Mouse (Mus musculus) ovary, adult 18-20 months (tissue): ENCODE results near the gene Lrpprc.
"Not testable (repeated sequence)": the region's sequence is repeated elsewhere in the genome, so short reads cannot be mapped to it uniquely, and the experiment has no call there.

Experiments
- DNase-seq: peaks from one replicate; pipeline ENCODE4 v3.0.0; 2022; ENCODE audit warnings: low spot score, mixed read lengths

Lrpprc gene

DNA sequence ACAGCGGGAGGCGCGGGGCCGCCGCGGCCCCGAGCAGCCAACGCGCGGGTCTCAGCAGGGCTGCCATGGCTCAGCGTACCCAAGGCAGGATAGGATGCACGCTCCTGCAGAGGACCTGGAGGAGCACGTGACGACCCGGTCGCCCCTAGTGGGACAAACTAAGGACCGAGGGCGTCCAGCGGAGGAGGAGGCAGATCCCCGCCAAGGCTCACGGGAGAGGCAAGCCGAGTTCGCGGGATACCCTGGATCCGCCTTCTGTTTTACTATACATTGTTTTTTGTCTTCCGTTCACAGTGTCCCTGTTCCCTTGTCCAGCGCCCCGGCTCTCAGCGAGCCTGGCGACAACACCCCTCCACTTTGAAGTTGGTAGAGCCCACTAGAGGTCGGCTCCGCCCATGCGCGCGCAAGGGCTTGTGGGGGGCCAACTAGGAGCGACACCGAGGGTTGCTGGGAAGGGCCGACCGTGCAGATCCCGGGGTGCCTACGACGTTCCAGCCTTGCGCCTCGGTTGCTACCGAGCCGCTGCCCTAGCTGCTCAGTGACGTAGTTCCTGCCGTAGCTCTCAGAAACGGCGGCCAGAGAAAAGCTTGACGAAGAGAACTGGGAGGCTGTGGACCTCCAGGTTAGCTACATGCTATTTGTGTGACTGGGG, at the start of gene Lrpprc:
Lrpprc (minus strand) TSS at position 343 of the 652 bp plus-strand sequence.
- DNase-seq: peak; percentile 92

DNA sequence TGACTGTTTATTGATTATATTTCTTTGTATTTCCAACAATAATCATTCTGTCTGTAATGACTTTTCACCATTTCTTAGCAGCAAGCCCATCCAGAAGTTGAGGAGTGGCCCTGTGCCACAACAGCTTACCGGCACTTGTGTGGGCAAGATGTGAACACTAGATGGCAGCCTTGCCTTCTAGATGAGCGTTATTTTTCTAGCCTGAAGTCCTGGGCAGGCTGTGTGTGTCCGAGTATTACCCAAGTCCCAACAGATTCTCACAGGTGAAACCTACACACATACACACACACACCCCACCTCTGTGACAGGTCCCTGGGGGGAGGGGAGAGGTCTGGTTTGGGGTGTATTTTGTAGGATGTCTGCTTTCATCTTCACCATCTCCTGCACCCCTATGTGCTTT, 47.2 kb upstream of the Lrpprc start:
- peak; percentile 12 for DNase-seq

DNA sequence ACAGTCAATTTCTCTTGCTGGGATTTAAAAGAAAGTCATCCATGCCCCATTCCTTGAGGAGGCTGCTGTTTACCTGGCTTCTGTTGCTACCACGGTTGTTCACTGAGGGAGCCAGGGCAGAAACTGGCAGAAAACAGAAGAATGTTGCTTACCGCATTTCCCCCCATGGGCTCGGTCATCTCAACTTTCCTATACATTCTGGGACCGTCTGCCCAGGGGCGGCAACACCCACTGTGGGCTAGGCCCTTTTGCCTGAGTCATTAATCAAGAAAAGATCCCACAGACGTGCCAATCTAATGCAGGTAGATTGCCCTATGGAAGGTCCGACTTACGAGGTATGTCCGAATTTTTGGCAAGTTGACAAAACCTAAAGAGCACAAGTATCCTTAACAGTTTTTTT, 44.7 kb upstream of the Lrpprc start:
- no peak for DNase-seq

DNA sequence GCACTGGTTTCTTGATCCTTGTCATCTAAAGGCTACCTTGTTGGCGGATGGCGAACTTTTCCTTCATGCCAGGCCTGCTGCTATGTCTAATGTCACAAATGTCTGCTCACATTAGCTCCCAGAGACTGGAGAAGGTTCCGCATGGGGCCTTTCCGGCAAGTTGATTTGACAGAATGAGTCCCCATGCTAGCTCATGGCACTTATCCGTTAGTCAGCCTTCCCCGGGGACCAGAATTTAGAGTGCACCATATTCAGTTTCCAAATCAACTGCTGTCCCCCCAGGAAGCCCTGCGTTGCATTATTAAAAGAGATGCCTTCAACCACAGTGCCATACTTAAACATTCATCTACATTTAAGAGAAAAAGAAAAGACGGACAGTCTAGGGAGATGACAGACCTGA, 41.8 kb upstream of the Lrpprc start:
- DNase-seq: no peak

DNA sequence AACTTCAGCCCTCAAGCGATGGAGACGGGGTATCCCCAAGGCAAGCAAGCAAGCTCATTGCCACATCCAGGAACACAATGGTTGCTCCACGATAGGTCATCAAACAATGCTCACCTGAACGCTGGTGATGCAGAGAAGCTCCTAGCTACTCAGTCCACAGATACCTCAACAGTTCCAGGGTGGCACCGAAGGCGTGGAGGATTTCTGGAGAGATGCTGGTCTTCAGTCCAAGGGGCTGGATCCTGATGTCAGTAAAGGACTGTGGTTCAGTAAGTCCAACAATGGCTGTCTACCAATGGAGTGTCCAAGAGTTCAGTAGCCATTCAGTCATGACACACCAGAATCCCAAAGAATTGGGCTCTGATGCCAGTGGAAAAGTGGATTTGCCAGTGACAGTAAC, 37.7 kb upstream of the Lrpprc start:
- DNase-seq: no peak

DNA sequence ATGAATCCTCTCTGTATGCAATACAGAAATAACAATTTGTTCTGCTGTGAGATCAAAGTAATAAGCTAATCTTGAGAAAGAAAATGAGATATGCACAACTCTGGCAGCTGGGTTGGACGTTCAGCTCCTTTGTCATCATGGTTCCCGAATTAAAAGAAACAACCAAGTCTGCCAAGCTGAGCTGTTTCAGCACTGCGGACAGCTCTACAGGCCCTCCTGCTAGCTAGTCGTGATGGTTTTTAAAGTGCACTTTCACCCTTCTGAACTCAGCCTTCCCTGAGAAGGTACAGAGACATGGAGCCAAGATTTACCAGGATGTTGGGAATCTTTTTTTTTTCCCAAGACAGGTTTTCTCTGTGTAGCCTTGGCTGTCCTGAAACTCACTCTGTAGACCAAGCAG, 30.0 kb upstream of the Lrpprc start:
- DNase-seq: no peak

DNA sequence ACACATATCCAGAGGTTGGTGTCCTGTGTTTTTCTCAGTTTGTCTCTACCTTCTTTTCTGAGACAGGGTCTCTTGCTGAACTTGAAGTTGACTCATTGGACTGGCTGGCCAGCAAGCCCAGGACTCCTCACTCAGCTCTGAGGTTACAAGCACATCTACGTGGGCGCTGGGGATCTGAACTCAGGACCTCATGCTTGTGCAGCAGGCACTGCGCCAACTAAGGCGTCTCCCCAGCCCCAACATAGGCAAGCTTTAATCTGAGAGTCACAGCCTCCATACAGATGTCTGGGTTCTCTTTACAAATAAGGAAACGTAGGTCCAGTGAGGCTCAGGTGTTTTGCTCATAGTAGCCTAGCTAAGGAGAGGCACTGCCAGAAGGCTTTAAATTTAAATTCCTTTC, 27.8 kb upstream of the Lrpprc start:
- DNase-seq: no peak

DNA sequence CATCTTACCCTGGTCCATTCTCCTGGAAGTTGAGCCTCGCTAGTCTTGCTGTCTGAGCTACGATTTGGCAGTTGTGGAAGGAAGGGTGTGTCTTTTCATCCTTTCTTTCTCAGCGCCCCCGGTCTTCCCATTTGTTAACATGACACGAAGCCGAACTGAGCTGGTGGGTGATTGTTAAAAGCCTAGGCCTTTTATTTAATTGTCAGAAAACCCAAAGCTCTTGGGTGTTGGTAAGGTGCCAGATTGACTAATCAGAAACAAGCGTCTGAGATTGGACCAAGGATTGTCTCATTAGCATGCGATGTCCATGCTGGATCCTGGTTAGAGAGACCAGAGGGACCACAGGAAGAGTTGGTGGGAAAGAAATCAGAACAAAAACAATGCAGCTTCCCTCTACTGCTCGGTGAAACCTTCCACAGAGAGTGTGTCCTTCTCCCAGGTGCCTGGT, 25.4 kb upstream of the Lrpprc start:
- DNase-seq: no peak

DNA sequence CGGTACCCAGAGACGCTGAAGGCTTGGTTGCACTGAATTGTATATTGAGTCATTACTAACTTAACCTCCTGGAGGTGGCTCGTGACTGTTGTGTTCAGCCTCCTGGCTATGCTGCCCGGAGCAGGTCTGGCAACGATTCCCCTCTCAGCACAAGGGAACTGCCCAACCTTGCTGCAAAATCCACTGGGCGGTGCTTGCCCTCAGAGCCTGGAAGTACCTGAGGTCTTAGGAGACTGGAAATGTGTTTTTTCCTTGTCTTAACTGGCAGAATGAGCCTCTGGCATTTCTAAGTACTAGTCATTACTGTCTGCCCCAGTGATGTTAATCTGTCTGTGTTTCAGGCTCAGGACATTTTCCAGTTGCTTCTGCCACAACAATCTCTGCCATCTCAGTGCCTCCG, 24.3 kb upstream of the Lrpprc start:
- DNase-seq: no peak

DNA sequence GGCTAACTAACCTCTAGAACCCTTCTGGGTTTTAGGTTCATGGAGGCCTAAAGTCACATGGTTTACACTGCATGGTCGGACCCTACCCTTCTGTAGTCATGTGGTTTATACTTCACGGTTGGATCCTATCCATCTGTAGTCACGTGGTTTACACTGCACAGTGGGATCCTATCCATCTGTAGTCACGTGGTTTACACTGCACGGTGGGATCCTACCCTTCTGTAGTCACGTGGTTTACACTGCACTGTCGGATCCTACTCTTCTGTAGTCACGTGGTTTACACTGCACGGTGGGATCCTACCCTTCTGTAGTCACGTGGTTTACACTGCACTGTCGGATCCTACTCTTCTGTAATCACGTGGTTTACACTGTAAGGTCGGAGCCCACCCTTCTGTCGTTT, 23.6 kb upstream of the Lrpprc start:
- DNase-seq: not testable (repeated sequence)

DNA sequence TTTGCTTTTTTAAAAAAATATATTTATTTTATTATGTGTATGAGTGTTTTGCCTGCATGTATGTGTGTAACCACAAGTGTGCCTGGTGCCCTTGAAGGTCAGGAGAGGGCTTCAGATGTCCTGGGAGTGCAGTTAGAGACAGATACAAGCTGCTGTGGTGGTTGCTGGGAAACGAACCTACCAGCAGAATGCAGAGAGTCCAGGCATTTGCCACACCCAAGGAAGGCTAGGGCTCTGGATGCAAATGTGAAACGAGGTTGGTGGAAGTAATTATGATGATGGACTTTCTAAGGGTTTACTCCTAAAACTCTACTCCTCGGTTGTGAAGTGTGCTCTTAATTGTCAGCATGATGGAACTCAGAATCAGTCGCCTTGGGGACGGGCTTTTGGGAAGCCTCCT, 1.4 kb upstream of the Lrpprc start:
- DNase-seq: no peak

DNA sequence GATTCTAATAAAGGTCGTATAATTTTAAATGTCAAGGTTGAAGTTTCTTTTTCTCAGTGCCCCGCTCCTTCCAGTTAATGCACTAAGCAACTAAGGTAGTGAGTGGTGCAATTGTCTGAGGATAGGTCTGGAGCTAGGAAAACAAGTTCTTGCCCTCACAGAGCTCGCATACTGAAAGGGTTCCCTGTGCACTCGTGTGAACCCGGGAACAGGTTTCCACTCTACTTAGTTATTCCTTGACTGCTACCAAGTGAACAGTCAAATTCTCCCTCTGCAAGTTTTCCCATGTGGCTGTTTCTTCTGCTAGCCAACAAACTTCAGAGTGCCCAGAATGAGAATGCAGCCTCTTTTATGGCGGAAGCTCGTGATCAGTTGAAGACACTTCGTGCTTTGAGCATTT, 567 bp upstream of the Lrpprc start:
- DNase-seq: no peak

DNA sequence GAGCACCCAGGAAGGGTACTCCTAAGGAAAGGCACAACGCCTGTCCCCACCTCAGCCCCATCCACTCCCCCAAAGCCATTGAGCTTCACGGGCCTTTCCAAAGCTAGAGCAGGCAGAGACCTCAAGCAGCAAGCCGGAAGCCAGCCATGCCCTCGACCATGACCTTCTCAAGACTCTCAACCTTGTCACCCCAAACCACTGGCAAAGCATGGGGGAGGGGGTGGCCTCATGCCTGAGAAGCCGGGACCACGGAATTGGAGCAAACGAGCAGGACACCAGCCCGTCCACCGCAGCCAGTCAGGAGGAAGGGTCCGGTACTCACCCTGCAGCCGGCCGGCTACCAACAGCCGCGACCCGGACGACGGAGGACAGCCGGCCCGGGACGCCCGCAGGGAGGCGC, 546 bp downstream of the Lrpprc start:
- DNase-seq: no peak

DNA sequence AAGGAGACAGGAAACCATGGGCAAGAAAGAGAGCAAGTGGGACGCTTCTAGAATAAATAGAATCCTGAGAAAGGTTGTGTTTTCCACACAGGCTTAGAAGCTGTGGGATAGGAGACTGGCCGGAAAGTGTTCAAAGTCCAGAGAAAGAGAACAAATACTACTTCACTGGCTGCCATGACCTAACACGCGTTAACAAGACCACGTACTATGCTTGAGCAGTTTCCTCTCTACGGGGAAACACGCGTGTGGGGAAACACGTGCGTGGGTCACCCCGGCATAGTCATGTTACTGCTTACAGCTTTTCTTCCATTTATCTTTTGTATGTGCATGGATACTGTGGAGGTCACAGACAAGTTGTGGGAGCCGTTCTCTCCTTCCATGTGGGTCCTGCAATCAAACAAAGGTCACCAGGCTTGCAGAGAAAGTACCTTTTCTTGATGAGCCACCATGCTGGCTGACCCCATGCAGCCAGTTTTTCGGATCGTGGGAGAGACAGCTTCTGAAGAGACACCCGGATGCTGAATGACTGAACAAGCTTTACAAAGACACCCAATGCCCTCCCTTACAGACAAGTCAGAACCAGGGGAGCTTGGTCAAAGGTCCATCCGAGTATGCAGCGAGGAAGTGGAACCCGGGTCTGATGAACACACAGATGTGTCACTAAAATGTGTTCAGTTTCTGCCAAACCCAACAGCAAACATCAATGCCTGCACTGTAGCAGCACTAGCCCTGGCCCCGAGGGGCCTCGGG, 2.0 kb downstream of the Lrpprc start:
- DNase-seq: no peak

DNA sequence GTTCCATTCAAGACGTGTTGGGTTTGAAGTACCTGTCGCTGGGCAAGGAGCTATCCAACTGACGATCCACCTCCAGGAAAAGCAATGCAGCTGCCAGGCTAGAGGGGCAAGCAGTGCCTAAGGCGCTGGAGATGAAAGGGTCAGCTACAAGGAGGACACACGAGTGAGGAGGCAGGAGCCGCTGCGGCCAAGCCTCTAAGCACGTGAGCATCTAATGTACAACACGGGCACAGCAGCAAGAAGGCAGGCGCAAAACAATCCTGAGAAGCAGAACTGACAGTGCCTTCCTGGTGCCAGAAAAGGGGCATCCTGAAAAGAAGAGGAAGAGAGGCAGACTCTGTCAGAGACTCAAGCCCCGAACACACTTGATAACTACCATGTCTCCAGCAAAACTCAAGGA, 3.1 kb downstream of the Lrpprc start:
- DNase-seq: no peak

DNA sequence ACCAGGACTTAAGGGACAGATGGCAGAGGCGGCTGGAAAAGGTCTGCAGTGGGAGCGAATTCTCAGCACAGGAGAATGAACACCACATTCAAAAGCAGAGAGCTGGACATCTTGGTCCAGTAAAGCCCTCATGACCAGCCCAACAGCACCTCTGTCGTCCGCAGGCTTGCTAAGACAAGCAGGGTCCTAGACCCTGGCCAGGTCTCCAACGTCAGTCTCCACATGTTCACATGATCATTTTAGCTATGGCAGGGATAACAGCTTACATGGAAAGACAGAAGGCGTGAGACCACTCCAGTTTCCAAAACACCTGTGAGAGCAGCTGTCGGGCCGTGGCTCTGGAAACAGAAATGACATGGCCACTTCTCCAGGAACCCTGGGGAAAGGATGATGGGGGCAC, 3.7 kb downstream of the Lrpprc start:
- no peak for DNase-seq

DNA sequence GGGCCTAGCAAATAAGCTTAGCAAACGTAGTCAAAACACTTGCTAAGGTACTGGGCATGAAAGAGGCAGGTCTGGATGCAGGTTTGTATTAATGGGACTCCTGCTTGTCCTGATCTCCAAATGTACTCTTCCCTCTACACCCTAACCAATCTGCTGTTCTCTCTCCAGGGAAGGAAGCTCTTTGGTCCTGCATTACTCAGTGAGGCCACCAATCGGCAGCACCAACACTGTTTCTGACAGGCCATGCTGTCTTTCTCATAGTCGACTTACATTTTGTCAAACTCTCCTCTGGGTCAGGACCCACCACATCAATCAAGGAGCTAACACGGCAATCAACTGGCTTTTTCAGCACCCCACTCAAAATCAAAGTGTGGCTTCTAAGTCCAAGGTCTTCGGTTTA, 5.4 kb downstream of the Lrpprc start:
- DNase-seq: no peak

DNA sequence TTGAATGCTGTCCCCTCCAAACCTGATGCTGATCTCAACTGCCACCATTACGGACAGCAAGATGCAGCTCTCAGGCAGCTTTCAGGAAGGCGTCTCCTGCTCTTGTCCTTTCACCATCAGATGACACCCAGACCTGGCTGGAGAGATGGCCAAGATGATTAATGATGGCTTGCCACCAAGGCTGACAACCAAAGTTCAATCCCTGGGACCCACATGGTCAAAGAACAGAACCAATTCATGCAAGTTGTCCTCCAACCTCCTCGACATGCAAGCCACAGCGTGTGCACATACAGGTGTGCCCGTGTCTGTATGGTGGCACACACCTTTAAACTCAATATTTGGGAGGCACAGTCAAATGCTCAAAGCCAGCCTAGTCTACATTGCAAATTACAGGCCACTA, 7.1 kb downstream of the Lrpprc start:
- DNase-seq: no peak

DNA sequence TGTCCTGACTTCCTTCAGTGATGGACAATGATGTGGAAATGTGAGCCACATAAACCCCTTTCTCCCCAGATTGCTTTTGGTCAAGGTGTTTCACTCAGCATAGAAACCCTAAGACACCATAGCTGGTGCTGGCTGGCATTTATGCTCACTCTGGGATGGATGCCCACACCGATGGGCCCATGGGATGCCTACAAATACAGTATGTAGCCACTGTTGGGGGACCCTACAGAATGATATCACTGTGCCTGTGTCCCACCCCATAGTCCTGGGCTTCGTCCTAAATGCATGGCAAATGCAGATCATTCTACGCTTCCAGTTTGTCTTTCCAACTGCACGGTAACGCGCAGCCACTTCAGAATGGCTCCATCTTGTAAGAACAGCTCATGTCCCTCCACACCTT, 10.3 kb downstream of the Lrpprc start:
- no peak for DNase-seq

DNA sequence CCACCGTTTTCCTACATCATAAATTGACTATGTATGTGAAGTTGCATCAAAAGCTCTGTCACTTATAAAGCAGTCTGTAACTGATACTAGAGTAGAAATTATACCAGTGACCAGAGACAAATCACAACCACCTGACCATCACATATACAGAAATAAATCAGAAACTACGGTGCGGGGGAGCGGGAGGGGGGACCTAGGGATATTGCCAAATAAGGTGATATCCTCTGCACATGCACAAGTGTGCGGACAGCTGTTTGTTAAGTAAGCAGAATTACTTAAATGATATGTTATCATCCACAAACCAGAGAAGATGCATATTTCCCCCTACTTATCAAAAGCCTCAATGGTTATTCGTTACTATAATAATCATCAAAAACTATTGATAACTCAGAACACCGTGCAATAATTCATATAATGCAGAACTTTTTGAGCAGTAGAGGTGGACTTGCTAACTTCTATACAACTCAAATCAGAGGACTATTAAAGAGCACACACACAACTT, 12.1 kb downstream of the Lrpprc start:
- DNase-seq: no peak

DNA sequence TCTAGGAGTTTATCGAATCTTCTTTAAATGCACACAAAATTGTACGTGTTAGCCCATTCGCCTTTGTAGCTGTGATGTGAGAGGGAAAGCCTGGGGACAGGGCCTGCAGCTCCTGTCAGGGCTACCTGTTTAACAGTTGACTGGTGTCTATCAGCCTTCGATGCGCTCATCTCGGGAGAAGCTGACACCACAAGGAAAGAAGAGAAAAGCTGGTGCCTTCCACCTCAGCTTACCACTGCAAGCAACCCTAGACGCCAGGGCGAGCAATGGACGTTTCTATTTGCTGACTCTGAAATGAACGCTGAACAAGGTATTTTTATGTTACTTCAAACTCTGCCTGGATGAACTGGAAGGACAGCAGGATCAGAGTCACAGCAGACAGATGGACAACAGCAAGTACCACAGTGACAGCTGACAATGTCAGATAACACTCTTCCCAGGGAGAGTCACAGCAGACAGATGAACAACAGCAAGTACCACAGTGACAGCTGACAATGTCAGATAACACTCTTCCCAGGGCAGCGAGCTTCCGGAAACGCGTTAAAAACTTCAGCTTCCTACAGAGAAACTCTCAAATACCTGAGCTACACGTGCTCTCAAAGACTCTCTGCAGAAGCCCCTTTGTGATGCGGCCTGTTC, 14.1 kb downstream of the Lrpprc start:
- no peak for DNase-seq

DNA sequence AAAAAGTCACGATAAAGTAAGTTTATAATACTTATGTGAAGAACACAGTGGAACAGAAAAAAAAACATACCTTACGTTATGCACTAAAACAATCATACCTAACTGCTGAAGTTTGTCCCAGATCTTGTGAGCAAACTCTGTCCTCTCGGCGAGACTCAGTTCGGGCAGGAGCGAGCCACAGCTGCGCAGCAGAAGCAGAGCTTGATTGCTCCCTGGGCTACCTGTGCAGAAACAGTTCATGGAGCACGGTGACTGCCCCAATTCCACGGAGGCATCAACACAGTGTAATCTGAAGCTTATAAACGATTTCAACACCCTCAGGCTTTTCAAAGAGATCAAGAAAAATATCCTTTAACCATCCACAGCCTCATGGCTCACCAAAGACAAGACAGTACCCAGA, 15.3 kb downstream of the Lrpprc start:
- DNase-seq: no peak

DNA sequence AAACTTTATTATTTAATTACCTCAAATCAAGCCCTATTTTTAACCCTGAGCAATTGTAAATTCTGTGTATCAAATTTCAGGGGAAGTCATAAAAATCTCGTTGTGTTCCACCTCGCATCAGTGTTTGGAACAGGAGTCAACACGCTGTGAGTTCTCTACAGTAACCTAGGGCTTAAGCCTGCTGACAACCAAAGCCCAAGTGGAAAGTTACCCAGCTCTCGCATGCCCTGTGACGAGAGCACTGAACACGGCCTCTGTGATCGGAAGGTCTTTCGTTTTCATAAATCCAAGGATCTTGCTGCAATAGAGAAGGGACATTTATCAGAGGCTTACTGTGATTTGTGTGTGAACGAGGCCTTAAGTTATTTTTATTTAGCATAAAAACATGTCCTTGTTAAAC, 18.7 kb downstream of the Lrpprc start:
- DNase-seq: no peak
